Comparison of ENCODE assay signal across 6 mouse cellular contexts in the genomic region with DNA sequence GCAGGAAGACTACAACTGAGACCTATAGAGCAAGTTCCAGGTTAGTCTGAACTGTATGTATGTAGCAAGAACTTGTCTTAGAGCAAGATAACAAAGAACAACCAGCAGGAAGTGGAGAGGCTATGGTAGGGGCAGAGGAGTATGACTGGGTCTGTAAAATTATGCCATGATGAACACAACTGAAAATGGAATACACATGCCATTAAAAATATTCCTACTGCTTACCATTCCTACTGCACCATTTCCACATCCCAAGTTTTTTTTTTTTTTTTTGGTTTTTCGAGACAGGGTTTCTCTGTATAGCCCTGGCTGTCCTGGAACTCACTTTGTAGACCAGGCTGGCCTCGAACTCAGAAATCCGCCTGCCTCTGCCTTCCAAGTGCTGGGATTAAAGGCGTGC. TPM values are rescaled to one million over a fixed set of nuclear protein-coding genes. Genes with fewer than 3 reads are reported as not detected.
DNase-seq lines count a peak whose midpoint lies in the region; ATAC-seq and TF ChIP-seq lines count a peak whose summit lies in the region.
"Not testable (repeated sequence)": the region's sequence is repeated elsewhere in the genome, so short reads cannot be mapped to it uniquely, and the experiment has no call there.

No protein-coding gene starts in this region.

- H3K27ac ChIP-seq in ES-E14 (ENCODE audit: insufficient read depth, low read depth, low read length, poor library complexity, severe bottlenecking): not testable (repeated sequence)
- peak overlapping the region; percentile 94 for H3K27ac ChIP-seq in liver, embryonic 12.5 days
- H3K27ac ChIP-seq in liver, embryonic 15.5 days (replicated peaks): peak overlapping the region; percentile 94

- not testable (repeated sequence) for H3K4me1 ChIP-seq in ES-E14 (ENCODE audit: control insufficient read depth in 2 of 2, insufficient read depth in 2 of 2, low read length in 2 of 2, poor library complexity in 1 of 2)
- H3K4me1 ChIP-seq in erythroblast, embryonic 14.5 days (ENCODE audit: control insufficient read depth): peaks cover 84% of the 10 kb centered on the region
- H3K4me1 ChIP-seq in liver, embryonic 12.5 days: peaks cover 84% of the 10 kb centered on the region
- H3K4me1 ChIP-seq in liver, embryonic 15.5 days (replicated peaks): peaks cover 78% of the 10 kb centered on the region

- H3K9me3 ChIP-seq in ES-E14 (ENCODE audit: control insufficient read depth, insufficient read depth, low read depth, low read length); erythroblast, embryonic 14.5 days (ENCODE audit: control insufficient read depth, low read length); liver, embryonic 12.5 days (replicated peaks); liver, embryonic 15.5 days (replicated peaks): not testable (repeated sequence)

- not testable (repeated sequence) for H3K9ac ChIP-seq in ES-E14 (ENCODE audit: insufficient read depth, low read depth, low read length, poor library complexity, severe bottlenecking)
- peak overlapping the region; percentile 44 for H3K9ac ChIP-seq in liver, embryonic 12.5 days
- 0 out of 2 replicates have a peak overlapping the region, but pooled peaks have one; percentile 23 for H3K9ac ChIP-seq in liver, embryonic 15.5 days

- not testable (repeated sequence) for ATAC-seq in liver, embryonic 12.5 days; liver, embryonic 15.5 days (ENCODE audit: insufficient read depth)
- 0 out of 2 replicates have a peak, but pooled peaks have one; percentile 11 for ATAC-seq in megakaryocyte, adult 5-6 weeks (ENCODE audit: poor library complexity, severe bottlenecking)

- not testable (repeated sequence) for H3K4me3 ChIP-seq in ES-E14 (ENCODE audit: insufficient read depth in 1 of 2, low read depth in 1 of 2, low read length in 2 of 2, poor library complexity in 1 of 2, severe bottlenecking in 1 of 2); liver, embryonic 12.5 days; liver, embryonic 15.5 days (replicated peaks)
- peak overlapping the region; percentile 32 for H3K4me3 ChIP-seq in erythroblast, embryonic 14.5 days (replicated peaks)

- peak overlapping the region; percentile 60 for H3K4me2 ChIP-seq in liver, embryonic 12.5 days
- peak overlapping the region; percentile 61 for H3K4me2 ChIP-seq in liver, embryonic 15.5 days

- DNase-seq in 416B (ENCODE audit: low read depth): peak; percentile 30
- DNase-seq in ES-E14 (ENCODE audit: low read depth, low spot score): not testable (repeated sequence)

- 70% methylated on average over 4 of the region's 4 CpGs for WGBS in liver, embryonic 12.5 days (ENCODE audit: insufficient replicate concordance)
- WGBS in liver, embryonic 15.5 days (ENCODE audit: insufficient replicate concordance): 77% methylated on average over 4 of the region's 4 CpGs

- not testable (repeated sequence) for H3K27me3 ChIP-seq in erythroblast, embryonic 14.5 days (ENCODE audit: control insufficient read depth); liver, embryonic 12.5 days (replicated peaks); liver, embryonic 15.5 days

- H3K36me3 ChIP-seq in ES-E14 (ENCODE audit: control insufficient read depth, insufficient read depth, low read length, poor library complexity, severe bottlenecking): not testable (repeated sequence)
- H3K36me3 ChIP-seq in erythroblast, embryonic 14.5 days (ENCODE audit: control insufficient read depth): peaks cover 83% of the 10 kb centered on the region
- H3K36me3 ChIP-seq in liver, embryonic 12.5 days: peaks cover 28% of the 10 kb centered on the region
- peaks cover 17% of the 10 kb centered on the region for H3K36me3 ChIP-seq in liver, embryonic 15.5 days (replicated peaks)

- in situ Hi-C loops in ES-E14 (cut with MboI; ENCODE audit: low sequenced_read_pairs in 2 of 2, unreplicated experiment in 2 of 2): not testable (repeated sequence)

TF ChIP-seq in ES-E14, 5 proteins besides CTCF, POLR2A, EP300 and RAD21:
- TF ChIP-seq ZNF384 (IDR thresholded peaks at IDR 0.05; ENCODE audit: low read depth, low read length): peak; percentile 77

RNA-seq across cellular contexts. Expression of a gene that starts 24.4 kb away (rescaled TPM):
- total RNA-seq in ES-E14 (2012; rRNA removed): 19.1 and 21.9 TPM in 2 replicates
- 3.5 and 6.6 TPM in 2 replicates for polyA plus RNA-seq in erythroblast, embryonic 14.5 days (2012)
- polyA plus RNA-seq in liver, embryonic 12.5 days (2016; fragmentation: Nextera tagmentation; extraction: Ambion mirVana): 30.0 and 36.8 TPM in 2 replicates
- 23.1 and 30.6 TPM in 2 replicates for polyA plus RNA-seq in liver, embryonic 15.5 days (2015; fragmentation: Nextera tagmentation; extraction: Ambion mirVana)
- total RNA-seq in megakaryocyte, adult 5-6 weeks (2015): 49.5 and 80.4 TPM in 2 replicates
- total RNA-seq in megakaryocyte, adult 5-6 weeks (2017): 20.9 and 28.7 TPM in 2 replicates

RNA-seq across cellular contexts. Expression of a gene that starts 50.6 kb away (rescaled TPM):
- total RNA-seq in ES-E14 (2012; rRNA removed): 45.9 and 58.1 TPM in 2 replicates
- polyA plus RNA-seq in erythroblast, embryonic 14.5 days (2012): 1.1 TPM in 2 replicates
- polyA plus RNA-seq in liver, embryonic 12.5 days (2016; fragmentation: Nextera tagmentation; extraction: Ambion mirVana): 33.4 and 33.6 TPM in 2 replicates
- polyA plus RNA-seq in liver, embryonic 15.5 days (2015; fragmentation: Nextera tagmentation; extraction: Ambion mirVana): 13.7 and 14.4 TPM in 2 replicates
- 12.7 and 18.6 TPM in 2 replicates for total RNA-seq in megakaryocyte, adult 5-6 weeks (2015)
- 5.7 and 14.6 TPM in 2 replicates for total RNA-seq in megakaryocyte, adult 5-6 weeks (2017)
